Mouse (Mus musculus): ENCODE data around the gene Stfa3. TPM values are rescaled to one million over a fixed set of nuclear protein-coding genes. Genes with fewer than 3 reads are reported as not detected.
"Not testable (repeated sequence)": the region's sequence is repeated elsewhere in the genome, so short reads cannot be mapped to it uniquely, and the experiment has no call there.

Gene Stfa3
- polyA plus RNA-seq, 1 experiment from 2014 or later = 0.42 TPM

DNA sequence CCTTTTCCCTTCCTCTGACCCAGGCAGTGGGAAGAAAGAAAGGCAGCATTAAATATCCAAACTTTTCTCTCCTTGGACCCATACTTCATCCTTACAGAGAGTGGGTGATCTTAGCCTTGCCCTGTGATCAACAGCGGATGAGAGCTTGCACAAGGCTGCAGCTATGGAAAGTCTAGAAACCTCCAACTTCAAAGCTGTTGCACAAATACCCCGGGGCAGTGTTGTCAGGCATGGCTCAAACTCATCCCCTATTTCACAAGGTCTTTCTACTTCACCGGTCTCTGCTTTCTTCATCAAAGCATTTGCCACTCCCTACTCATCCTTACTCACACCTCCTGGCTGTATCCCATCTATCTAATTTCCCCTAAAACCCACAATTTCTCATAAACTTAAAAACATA lies 10.2 kb upstream of the Stfa3 start:
- no peak overlapping the region for H3K9ac ChIP-seq
- no peaks in the 10 kb centered on the region for H3K9me3 ChIP-seq
- no peaks in the 10 kb centered on the region for H3K4me1 ChIP-seq
- H3K36me3 ChIP-seq = no peaks in the 10 kb centered on the region
- H3K4me2 ChIP-seq = no peak overlapping the region
- H3K4me3 ChIP-seq = no peak overlapping the region
- no peaks in the 10 kb centered on the region for H3K27me3 ChIP-seq
- 85% methylated on average over 3 of the region's 3 CpGs for WGBS
- no peak overlapping the region for H3K27ac ChIP-seq
- no peak for ATAC-seq (ENCODE audit: borderline replicate concordance, extremely low read depth, low FRiP score, low TSS enrichment)

DNA sequence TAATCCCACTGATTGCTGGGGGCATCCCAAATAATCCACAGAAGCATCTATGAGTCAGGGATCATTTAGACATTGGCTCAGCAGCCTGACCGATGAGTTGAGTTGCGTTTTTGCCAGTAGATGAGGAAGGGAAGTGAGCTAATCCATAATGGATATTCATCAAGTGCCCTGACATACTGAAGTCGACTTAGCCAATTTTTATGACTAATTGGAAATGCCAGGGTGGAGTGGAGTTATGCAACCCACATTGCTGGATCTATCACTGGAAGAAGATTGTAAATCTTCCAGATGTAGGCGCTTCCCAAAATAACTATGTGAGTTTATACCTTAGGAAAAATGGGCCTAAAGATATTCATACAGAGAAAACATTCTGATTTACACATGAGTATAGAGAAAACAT lies 8.9 kb upstream of the Stfa3 start:
- Histone ChIP-seq H3K36me3 (no peaks in the 10 kb centered on the region), H3K27me3 (no peaks in the 10 kb centered on the region), H3K4me1 (no peaks in the 10 kb centered on the region), H3K9ac (no peak overlapping the region), H3K27ac (no peak overlapping the region), H3K9me3 (no peaks in the 10 kb centered on the region), H3K4me3 (no peak overlapping the region), H3K4me2 (no peak overlapping the region)
- WGBS = 70% methylated on average over 4 of the region's 4 CpGs
- no peak for ATAC-seq (ENCODE audit: borderline replicate concordance, extremely low read depth, low FRiP score, low TSS enrichment)

DNA sequence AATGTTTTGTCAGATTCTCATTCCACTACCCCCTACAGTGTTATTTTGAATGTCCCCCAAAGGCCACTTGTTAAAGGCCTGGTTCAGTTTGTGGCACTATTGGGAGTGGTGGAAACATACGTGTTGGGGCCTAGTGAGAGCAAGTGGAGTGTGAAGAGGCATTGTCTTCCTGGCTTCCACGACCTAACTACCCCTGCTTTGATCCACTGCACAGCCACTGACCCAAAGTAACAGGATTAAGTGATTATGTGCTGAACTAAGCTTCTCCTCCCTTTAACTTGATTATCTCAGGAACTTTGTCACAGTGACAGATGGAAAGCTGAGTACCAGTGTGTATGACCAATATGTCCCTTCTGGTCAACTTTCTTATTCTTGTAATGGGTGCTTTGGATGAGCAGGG lies 5.2 kb upstream of the Stfa3 start:
- Histone ChIP-seq H3K9ac (no peak overlapping the region), H3K4me3 (no peak overlapping the region), H3K27me3 (no peaks in the 10 kb centered on the region), H3K36me3 (no peaks in the 10 kb centered on the region), H3K9me3 (no peaks in the 10 kb centered on the region), H3K4me2 (no peak overlapping the region), H3K27ac (no peak overlapping the region), H3K4me1 (no peaks in the 10 kb centered on the region)
- no peak for ATAC-seq (ENCODE audit: borderline replicate concordance, extremely low read depth, low FRiP score, low TSS enrichment)
- WGBS = 40% methylated on average over 2 of the region's 2 CpGs

DNA sequence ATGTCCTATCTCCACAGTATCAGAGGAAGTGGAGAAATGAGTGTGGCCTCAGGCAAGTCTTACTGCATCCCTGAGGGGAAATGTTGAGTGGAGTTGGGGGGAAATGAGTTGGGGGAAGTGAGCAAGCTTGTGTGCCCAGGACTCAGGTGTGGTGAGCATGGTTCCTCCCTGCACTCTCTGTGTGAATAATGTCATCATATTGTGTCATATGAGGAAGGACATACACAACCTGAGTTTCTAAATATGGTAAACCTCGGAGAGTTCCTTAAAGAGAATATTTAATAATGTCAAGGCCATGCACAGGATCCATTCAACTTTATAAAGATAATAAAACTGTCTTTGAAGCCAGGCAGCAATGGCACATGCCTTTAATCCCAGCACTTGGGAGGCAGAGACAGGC lies 34.2 kb downstream of the Stfa3 start:
- not testable (repeated sequence) for H3K9me3 ChIP-seq; H3K27ac ChIP-seq; H3K36me3 ChIP-seq; H3K4me2 ChIP-seq; H3K9ac ChIP-seq; H3K27me3 ChIP-seq; H3K4me1 ChIP-seq; H3K4me3 ChIP-seq; ATAC-seq (ENCODE audit: borderline replicate concordance, extremely low read depth, low FRiP score, low TSS enrichment)
- 80% methylated on average over 1 of the region's 1 CpGs for WGBS

DNA sequence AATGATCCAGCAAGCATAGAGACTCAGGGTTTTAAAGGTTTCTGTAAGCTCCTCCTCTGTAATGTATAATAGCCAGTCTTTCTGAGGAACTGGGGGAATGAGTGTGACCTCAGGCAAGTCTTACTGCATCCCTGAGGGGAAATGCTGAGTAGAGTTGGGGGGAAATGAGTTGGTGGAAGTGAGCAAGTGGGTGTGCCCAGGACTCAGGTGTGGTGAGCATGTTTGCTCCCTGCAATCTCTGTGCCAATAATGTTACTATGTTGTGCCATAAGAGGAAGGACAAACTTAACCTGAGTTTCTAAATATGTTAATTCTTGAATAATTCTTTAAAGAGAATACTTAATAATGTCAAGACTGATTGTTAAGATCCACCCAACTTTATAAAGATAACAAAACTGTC lies 46.8 kb downstream of the Stfa3 start, which contains the start of gene Stfa2:
TSS of gene Stfa2 (minus strand) at position 101 of the 400 bp plus-strand sequence.
- H3K4me3 ChIP-seq = no peak within 1 kb of the TSS
- ATAC-seq (ENCODE audit: borderline replicate concordance, extremely low read depth, low FRiP score, low TSS enrichment) = no peak
- H3K27me3 ChIP-seq = no peaks in the 10 kb centered on the region
- no peak within 1 kb of the TSS for H3K4me2 ChIP-seq
- no peaks in the 10 kb centered on the region for H3K36me3 ChIP-seq
- no peak within 1 kb of the TSS for H3K9ac ChIP-seq
- no peaks in the 10 kb centered on the region for H3K4me1 ChIP-seq
- no peaks in the 10 kb centered on the region for H3K9me3 ChIP-seq
- no peak within 1 kb of the TSS for H3K27ac ChIP-seq

Other genes with a start within 250 kb of the Stfa3 start
- not detected in 2 replicates for gene Gm5416, start 245.0 kb downstream of the Stfa3 start, polyA plus RNA-seq (2015; fragmentation: Nextera tagmentation; extraction: Ambion mirVana)
- 0.59 and 0.91 TPM in 2 replicates for gene 2010005H15Rik, start 233.9 kb downstream of the Stfa3 start, polyA plus RNA-seq (2015; fragmentation: Nextera tagmentation; extraction: Ambion mirVana)
- gene Stfa1, start 178.4 kb downstream of the Stfa3 start, polyA plus RNA-seq (2015; fragmentation: Nextera tagmentation; extraction: Ambion mirVana) = 3.7 and 4.6 TPM in 2 replicates
- not detected in 2 replicates for gene BC117090, start 121.1 kb downstream of the Stfa3 start, polyA plus RNA-seq (2015; fragmentation: Nextera tagmentation; extraction: Ambion mirVana)
- gene BC100530, start 87.6 kb downstream of the Stfa3 start, polyA plus RNA-seq (2015; fragmentation: Nextera tagmentation; extraction: Ambion mirVana) = 2.6 and 3.1 TPM in 2 replicates
- 0.39 and 0.84 TPM in 2 replicates for gene Stfa2, start 46.9 kb downstream of the Stfa3 start, polyA plus RNA-seq (2015; fragmentation: Nextera tagmentation; extraction: Ambion mirVana)
- 0.04 TPM in 1 of 2 replicates, not detected in the other for gene Casr, start 106.7 kb upstream of the Stfa3 start, polyA plus RNA-seq (2015; fragmentation: Nextera tagmentation; extraction: Ambion mirVana)
- gene Cd86, start 210.7 kb upstream of the Stfa3 start, polyA plus RNA-seq (2015; fragmentation: Nextera tagmentation; extraction: Ambion mirVana) = 2.0 and 2.6 TPM in 2 replicates
- gene Ildr1, start 238.6 kb upstream of the Stfa3 start, polyA plus RNA-seq (2015; fragmentation: Nextera tagmentation; extraction: Ambion mirVana) = 6.0 and 7.1 TPM in 2 replicates